Mouse (Mus musculus) adrenal gland, adult 2 months (tissue): ENCODE measurements around the gene Faim2. TPM values are rescaled to one million over a fixed set of nuclear protein-coding genes. Genes with fewer than 3 reads are reported as not detected.

Source experiments
- DNase-seq: peaks from one replicate; pipeline ENCODE4 v3.0.0; 2021
- polyA plus RNA-seq: library from polyadenylated mRNA; depleted of rRNA; stranded (reverse); fragments of >200 nt; gene quantifications from 2 replicates; pipeline ENCODE4 v1.2.3, GENCODE M21; 2012; rRNA removed
- total RNA-seq, 2 experiments: library from RNA; stranded (reverse); gene quantifications; 2 replicates each; pipeline ENCODE4 v1.2.3; 2021

Faim2 gene
- total and polyA plus RNA-seq, 3 experiments = 8.8 to 33.3 (median 32.2) TPM

DNA sequence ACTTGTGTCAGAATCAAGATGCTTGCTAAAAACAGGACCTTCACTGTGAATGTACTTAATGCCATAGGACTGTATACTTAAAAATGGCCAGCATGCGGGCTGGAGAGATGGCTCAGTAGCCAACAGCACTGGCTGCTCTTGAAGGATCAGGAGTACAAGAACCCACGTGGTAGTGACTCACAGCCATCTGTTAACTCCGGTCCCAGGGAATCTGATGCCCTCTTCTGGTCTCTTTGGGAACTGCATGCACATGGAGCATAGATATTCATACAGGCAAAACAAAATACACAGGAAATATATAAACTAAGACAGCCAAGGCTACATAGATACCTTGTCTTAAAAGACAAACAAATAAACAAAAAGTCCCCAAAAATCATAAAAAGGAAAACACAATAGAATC lies 58.9 kb downstream of the Faim2 start:
- DNase-seq = peak; percentile 80

DNA sequence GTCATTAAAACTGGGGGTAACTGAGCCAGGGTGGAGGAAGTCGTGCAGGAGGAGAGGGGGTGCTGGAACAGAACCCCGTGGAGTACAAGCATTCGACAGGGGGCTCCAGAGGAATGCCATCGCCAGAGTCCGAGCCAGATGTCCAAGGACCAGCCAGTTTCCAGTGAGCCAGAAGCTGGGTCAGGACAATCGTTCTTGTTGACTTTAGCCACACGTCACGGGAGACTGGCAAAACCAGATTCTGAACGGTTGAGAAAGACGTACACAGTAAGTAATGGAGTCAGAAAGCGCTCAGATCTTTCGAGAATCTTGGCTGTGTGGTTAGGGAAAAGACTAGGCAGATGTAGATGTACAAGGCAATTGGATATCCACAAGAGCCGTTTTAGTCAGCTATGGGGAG lies 64.8 kb downstream of the Faim2 start:
- no peak for DNase-seq

DNA sequence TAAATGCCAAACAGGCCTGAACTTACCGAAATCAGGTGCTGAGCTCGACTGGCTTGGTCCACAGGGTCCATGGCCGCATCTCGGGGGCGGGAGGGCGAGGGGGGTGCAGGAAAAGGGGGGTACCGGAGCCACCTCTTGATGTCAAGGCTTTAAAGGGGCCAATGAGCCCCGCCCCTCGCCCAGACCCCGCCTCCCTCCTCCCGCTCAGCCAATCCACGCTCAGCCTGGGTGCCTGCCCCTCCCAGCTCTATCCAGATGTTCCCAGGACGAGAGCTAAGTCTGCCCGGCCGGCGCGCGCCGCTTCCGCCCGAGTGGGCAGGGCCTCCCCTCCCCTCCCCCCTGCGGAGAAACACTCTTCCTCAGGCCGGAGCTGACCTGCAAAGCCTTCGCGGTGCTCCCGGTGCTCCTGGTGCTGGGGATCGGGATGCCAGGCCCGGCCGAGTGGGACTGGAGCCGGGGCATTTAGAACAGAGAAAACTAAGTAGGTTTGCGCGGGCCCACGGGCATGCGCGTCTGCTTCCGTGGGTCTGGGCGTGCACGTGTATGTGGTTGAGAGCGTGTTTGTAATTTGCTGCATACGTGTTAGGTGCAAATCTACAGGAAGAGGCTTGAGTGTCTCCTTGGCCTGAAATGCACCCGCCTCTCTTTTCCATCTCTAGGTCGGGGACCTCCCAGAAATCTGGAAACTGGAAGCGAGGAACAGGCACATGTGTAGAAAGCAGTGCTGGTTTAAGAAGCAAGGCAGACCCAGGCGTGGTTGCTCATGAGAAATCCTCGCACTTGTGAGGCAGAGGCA lies 70.2 kb downstream of the Faim2 start, which contains the start of gene Nckap5l:
Gene Nckap5l, minus strand, starts transcription at position 143 of the 796 bp plus-strand sequence.
- DNase-seq = peak; percentile 97

DNA sequence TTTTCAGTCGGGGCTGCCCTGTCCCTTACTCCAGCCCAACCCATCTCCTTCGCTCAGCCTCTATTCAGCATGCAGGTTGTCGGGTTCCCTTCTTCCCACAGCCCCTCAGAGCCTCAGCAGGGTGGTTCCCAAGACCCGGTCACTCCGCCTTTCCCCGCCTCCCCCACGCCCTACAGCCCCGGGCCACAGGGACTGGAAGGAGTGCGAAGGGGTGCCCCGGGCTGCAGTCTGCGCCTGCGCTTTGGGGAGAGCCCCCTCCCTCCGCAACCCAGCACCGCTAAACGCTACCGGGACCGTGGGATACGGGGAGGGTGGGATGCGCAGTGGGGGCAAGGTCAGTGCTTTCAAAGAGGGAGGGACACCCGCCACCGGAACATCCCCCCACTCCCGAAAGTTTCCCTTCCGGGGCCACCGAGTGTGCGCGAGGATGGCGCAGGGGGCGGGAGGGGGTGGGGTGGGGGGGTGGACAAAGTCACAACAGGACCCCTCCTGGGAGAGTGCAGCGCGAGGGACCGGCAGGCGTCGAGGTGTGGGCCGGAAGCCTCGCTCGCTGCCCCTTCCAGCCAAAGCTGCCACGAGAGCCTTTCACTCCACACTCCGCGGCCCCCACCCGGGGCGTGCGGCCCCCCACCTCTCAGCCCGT lies 70.9 kb downstream of the Faim2 start:
- peak; percentile 89 for DNase-seq

DNA sequence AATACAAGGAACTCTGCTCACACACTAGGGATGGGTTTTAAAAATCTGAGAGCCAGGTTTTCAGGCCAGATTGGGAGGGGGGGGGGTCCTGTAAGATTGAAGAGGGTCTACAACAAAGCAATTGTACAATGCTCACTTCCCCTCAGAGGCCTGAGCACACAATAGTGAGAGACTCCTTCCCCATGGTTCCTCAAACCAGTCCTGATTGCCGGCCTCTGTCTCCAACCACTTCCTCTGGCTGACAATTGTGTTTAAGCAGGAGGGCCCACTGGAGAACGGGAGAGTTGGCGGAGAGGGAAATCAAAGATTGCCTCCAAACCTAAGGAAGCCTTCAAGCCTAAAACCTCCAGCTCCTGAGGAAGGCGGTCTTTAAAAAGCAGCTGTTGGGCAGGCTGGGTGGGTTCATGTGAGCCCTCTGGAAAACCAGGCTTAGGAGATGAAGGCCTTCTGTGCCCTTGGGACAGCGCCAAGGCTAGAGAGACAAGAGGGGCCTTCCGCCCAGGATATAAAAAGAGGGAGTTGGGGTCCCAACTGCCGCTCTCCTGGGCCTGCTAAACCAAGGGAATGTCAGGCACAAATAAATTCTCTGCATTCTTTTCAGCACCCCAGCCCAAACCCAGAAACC lies 71.5 kb downstream of the Faim2 start:
- DNase-seq = no peak

DNA sequence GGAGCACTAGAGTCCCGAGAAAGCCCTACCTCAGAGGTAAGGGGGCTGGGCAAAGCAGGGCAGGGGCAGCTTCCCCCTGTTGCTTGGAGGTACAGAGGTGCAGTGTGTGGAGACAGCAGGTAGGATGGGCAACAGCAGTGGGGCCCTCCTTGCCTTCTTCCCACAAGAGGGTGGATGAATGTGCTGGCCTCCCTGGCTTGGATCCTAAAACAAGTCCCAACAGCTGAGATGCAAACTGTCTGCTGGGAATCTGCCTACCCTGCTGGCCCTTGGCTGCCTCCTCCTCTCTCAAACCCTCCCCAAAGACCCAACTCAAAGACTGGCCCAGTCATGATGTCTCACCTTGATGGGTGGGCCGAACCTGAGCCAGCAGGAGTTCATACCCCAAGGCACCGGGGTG lies 72.5 kb downstream of the Faim2 start:
- DNase-seq = no peak

DNA sequence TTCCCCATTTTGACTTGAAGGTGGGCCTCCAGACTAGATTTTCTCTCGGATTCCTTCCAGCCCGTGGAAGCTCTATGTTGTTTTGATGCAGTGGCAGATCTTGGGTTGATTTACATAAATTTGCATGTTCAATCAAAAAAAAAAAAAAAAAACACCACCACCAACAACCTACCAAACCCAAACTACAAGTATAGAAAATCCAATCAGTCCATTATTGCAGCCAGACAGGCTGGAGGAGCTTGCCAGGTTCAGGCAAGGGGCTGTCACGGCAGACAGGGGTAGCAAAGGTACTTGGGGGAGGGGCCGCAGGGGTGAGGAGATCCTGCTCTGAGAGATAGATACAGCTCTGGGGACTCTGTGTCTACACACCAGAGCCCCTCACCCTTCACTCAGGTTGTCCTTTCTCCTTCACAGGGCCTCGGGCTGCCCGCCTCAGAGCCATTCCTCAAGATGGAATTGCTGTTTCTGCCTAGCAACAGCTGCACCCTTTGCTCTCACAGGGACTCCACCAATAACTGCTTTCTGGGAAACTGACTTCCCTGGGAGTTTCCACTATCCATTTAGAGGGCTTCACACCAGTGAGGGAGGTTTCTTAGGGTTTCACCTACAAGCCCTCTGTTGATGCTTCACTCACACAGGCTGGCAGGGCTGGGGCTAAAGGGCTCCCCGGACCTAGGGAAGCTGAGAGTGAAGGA lies 73.2 kb downstream of the Faim2 start:
- DNase-seq = no peak

DNA sequence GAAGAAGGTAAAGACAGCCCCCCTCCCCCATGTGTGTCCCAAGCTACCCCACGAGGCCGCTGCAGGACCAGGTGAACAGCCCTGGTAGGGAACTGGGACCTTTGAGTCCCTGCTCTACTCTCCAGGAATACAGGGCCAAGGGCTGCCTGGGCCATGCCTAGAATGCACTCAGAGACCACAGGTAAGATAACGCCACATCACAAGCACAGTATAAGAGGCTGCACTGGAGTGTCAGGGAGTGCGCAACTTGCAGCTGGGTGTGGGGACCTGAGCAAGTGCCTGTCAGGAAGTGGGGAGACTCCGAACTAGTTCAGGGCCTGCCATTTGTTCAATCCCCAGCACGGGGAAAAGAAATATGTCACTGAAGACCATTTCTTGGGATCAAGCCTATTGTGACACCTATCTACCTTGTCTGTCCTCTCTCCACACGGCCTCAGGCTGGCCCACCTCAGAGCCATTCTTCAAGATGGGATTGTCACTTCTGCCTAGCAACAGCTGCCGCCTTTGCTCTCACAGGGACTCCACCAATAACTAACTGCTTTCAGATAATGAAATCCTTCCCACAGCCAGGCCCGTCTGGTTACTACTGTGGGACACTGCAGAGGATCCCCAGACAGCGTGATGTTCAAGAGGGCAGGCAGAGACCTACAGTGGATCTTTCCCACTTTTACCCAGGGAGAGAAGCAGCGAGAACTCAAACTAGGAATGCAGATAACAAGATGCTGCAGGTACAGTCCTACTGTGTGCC lies 74.6 kb downstream of the Faim2 start:
- no peak for DNase-seq

DNA sequence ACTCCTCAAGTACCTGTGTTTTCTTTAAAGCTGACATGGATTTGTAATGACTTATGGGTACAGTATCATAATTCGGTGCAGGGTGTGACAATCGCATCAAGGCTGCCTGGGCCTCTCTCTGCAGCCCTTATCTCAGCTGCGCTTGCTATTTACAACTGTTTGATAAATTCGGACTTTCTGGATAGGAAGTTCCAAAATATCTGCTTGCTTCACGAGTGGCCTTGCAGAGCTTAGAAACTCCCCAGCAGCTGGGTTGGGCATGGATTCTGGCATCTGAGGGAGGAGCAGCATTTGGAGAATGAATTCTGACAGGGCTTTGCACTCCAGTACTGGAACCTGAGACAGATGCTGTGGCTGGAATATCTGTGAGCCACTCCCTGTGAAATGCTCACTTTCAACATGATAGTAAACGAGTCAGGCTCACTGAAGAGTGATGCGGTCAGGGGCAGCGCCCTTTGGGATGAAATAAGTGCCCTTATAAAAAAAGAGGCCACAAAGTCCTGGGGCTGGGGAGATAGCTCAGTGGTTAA lies 78.1 kb downstream of the Faim2 start:
- no peak for DNase-seq

DNA sequence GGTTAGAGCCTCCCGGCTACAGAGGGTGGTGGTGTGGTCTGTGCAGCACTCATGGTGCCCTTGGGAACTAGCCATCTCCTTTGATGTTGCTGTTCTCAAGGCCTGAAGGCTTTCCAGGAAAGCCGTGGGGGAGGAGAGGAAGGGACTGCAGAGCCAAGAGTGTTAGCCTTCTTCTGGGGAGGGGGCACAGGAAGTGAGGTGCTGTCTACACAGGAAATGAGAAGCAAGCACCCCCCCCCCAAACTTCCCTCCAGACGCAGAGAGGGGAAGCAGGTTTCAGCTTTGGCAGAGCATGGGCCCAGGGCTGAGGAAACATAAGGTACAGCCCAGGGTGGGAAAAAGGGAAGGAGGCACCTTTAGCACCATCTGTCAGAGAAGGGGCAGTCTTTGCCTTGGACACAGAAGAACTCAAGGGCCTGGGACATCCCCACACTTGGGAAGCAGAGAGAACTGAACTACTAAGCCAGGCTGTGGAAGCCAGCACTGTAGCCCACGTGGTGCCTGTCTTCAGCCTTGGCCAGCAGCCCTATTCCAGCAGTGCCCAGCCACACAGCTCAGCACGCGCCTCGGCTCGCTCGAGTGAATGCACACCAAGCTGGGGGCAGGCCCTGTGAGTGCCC lies 78.7 kb downstream of the Faim2 start:
- DNase-seq = peak; percentile 88

Other genes with a start within 250 kb of the Faim2 start
- gene Prpf40b, start 233.1 kb downstream of the Faim2 start, total RNA-seq = 10 to 100 TPM; 38.8 to 41.0 TPM
- gene Prpf40b, start 233.1 kb downstream of the Faim2 start, polyA plus RNA-seq = 84.1 and 106 TPM in 2 replicates
- 1 to 10 TPM; 1.4 to 3.1 TPM for gene Fam186b, start 232.3 kb downstream of the Faim2 start, total RNA-seq
- 1.1 and 1.6 TPM in 2 replicates for gene Fam186b, start 232.3 kb downstream of the Faim2 start, polyA plus RNA-seq
- 10 to 100 TPM; 13.9 to 23.6 TPM for gene Fmnl3, start 157.7 kb downstream of the Faim2 start, total RNA-seq
- gene Fmnl3, start 157.7 kb downstream of the Faim2 start, polyA plus RNA-seq = 19.7 and 22.2 TPM in 2 replicates
- gene Tmbim6, start 135.3 kb downstream of the Faim2 start, total RNA-seq = 100 to 1,000 TPM; 549 to 716 TPM
- gene Tmbim6, start 135.3 kb downstream of the Faim2 start, polyA plus RNA-seq = 1,176 and 1,311 TPM in 2 replicates
- 10 to 100 TPM; 16.8 to 20.4 TPM for gene Nckap5l, start 70.4 kb downstream of the Faim2 start, total RNA-seq
- gene Nckap5l, start 70.4 kb downstream of the Faim2 start, polyA plus RNA-seq = 35.2 and 43.9 TPM in 2 replicates
- 1 to 10 TPM; 4.5 to 6.4 TPM for gene Bcdin3d, start 53.4 kb downstream of the Faim2 start, total RNA-seq
- gene Bcdin3d, start 53.4 kb downstream of the Faim2 start, polyA plus RNA-seq = 3.3 and 4.7 TPM in 2 replicates
- 1 to 10 TPM in 1 of 2 experiments, under 1 TPM in 1; 0.81 to 3.5 TPM for gene Aqp2, start 50.9 kb upstream of the Faim2 start, total RNA-seq
- 0.40 and 0.59 TPM in 2 replicates for gene Aqp2, start 50.9 kb upstream of the Faim2 start, polyA plus RNA-seq
- gene Aqp5, start 62.6 kb upstream of the Faim2 start, total RNA-seq = 1 to 10 TPM; 1.1 to 3.4 TPM
- 0.86 and 1.6 TPM in 2 replicates for gene Aqp5, start 62.6 kb upstream of the Faim2 start, polyA plus RNA-seq
- gene Aqp6, start 73.2 kb upstream of the Faim2 start, total RNA-seq = not detected
- not detected in 2 replicates for gene Aqp6, start 73.2 kb upstream of the Faim2 start, polyA plus RNA-seq
- 1 to 10 TPM; 2.8 to 3.7 TPM for gene Racgap1, start 123.5 kb upstream of the Faim2 start, total RNA-seq
- 2.6 and 2.7 TPM in 2 replicates for gene Racgap1, start 123.5 kb upstream of the Faim2 start, polyA plus RNA-seq
- under 1 TPM; 0.59 to 0.72 TPM for gene Asic1, start 142.2 kb upstream of the Faim2 start, total RNA-seq
- gene Asic1, start 142.2 kb upstream of the Faim2 start, polyA plus RNA-seq = 0.37 and 0.71 TPM in 2 replicates
- gene Smarcd1, start 174.0 kb upstream of the Faim2 start, total RNA-seq = 10 to 100 TPM; 37.6 to 53.6 TPM
- 74.6 and 76.9 TPM in 2 replicates for gene Smarcd1, start 174.0 kb upstream of the Faim2 start, polyA plus RNA-seq
- gene Gm17349, start 177.3 kb upstream of the Faim2 start, total RNA-seq = 10 to 100 TPM; 22.1 to 33.4 TPM
- gene Gm17349, start 177.3 kb upstream of the Faim2 start, polyA plus RNA-seq = 111 and 156 TPM in 2 replicates
- gene Gpd1, start 189.3 kb upstream of the Faim2 start, total RNA-seq = 1,000 to 10,000 TPM; 1,060 to 1,239 TPM
- gene Gpd1, start 189.3 kb upstream of the Faim2 start, polyA plus RNA-seq = 708 and 828 TPM in 2 replicates
- 100 to 1,000 TPM; 202 to 243 TPM for gene Cox14, start 197.5 kb upstream of the Faim2 start, total RNA-seq
- 685 and 754 TPM in 2 replicates for gene Cox14, start 197.5 kb upstream of the Faim2 start, polyA plus RNA-seq
- gene Cers5, start 244.7 kb upstream of the Faim2 start, total RNA-seq = 10 to 100 TPM; 46.4 to 54.6 TPM
- 26.1 and 32.6 TPM in 2 replicates for gene Cers5, start 244.7 kb upstream of the Faim2 start, polyA plus RNA-seq